Mouse (Mus musculus) forebrain, postnatal 0 days (tissue): ENCODE measurements at regions not wholly inside any gene's neighbourhood (a gene's known extent, or its start where the extent isn't known, plus 50 kb on each side); places are given as distances from the start of the nearest gene placed in this dataset.

Experiments used
- ATAC-seq: fragments of 200-750 bp; cut with Nextera tagmentation; 2 replicates; pipeline ENCODE4 v1.8.0; 2017; ENCODE audit warnings: mild to moderate bottlenecking, moderate library complexity
- DNase-seq: peaks from one replicate; pipeline ENCODE4 v3.0.0-alpha.2; 2015
- H3K27ac ChIP-seq: fragments of 300-500 bp; sonication (generic); 2 replicates; pipeline ENCODE4 v1.5.1; 2014; ENCODE audit warnings: low read depth, mild to moderate bottlenecking, antibody characterized with exemption, low read length, moderate library complexity, mixed read lengths
- H3K27me3 ChIP-seq: fragments of 300-500 bp; sonication (generic); 2 replicates; pipeline ENCODE4 v1.6.1; 2014; ENCODE audit warnings: mild to moderate bottlenecking, low read length, mixed read lengths; ENCODE audit not compliant: insufficient read depth
- H3K36me3 ChIP-seq: fragments of 300-500 bp; sonication (generic); 2 replicates; pipeline ENCODE4 v1.6.1; 2014; ENCODE audit warnings: mild to moderate bottlenecking, moderate library complexity; ENCODE audit not compliant: insufficient read depth
- H3K4me1 ChIP-seq: fragments of 300-500 bp; sonication (generic); 2 replicates; pipeline ENCODE4 v1.6.1; 2014; ENCODE audit warnings: antibody characterized with exemption; ENCODE audit not compliant: insufficient read depth
- H3K4me2 ChIP-seq: fragments of 300-500 bp; sonication (generic); 2 replicates; pipeline ENCODE4 v1.6.1; 2014; ENCODE audit warnings: low read depth, mild to moderate bottlenecking, moderate library complexity
- H3K4me3 ChIP-seq: fragments of 300-500 bp; sonication (generic); 2 replicates; pipeline ENCODE4 v1.5.1; 2014; ENCODE audit warnings: low read depth, low read length, mixed read lengths
- H3K9ac ChIP-seq: fragments of 300-500 bp; sonication (generic); 2 replicates; pipeline ENCODE4 v1.6.1; 2014; ENCODE audit warnings: mild to moderate bottlenecking
- H3K9me3 ChIP-seq: fragments of 300-500 bp; sonication (generic); 2 replicates; pipeline ENCODE4 v1.6.1; 2016; ENCODE audit warnings: low read length
- CTCF ChIP-seq: sonication (generic); IDR thresholded peaks from 2 replicates; pipeline ENCODE4 v1.5.1; 2016; ENCODE audit warnings: antibody characterized with exemption, control low read depth, low read depth
- WGBS: fragments of 180-500 bp; shearing (Covaris S2); extraction: QIAGEN DNeasy Blood & Tissue Kit; methylation state at CpG from one replicate; pipeline ENCODE4 v1.1.7; 2014; 5-methylcytosine and 5-hydroxymethylcytosine counted together

- H3K27me3 ChIP-seq, result no peaks in the 10 kb centered on the region
- H3K4me1 ChIP-seq, result no peaks in the 10 kb centered on the region
- TF ChIP-seq CTCF, result no peak
- H3K4me2 ChIP-seq, result no peak overlapping the region
- peak; percentile 22 for DNase-seq
- no peak overlapping the region for H3K27ac ChIP-seq
- 78% methylated on average over 2 of the region's 2 CpGs for WGBS
- no peaks in the 10 kb centered on the region for H3K36me3 ChIP-seq
- H3K9ac ChIP-seq, result no peak overlapping the region
- no peaks in the 10 kb centered on the region for H3K9me3 ChIP-seq
- peak; percentile 58; the same call in 1 of the 2 replicates for ATAC-seq
- H3K4me3 ChIP-seq, result no peak overlapping the region
Observed at GRCm38 (mm10) chr12:6022490-6022889, 647.0 kb upstream of the Klhl29 start.

GRCm38 (mm10) chr12:6000961-6001360, 625.5 kb upstream of the Klhl29 start:
- Histone ChIP-seq H3K36me3 (no peaks in the 10 kb centered on the region), H3K4me2 (no peak overlapping the region), H3K9ac (no peak overlapping the region), H3K4me3 (no peak overlapping the region), H3K27ac (no peak overlapping the region), H3K27me3 (no peaks in the 10 kb centered on the region), H3K4me1 (no peaks in the 10 kb centered on the region), H3K9me3 (no peaks in the 10 kb centered on the region)
- DNase-seq, result no peak
- WGBS, result 59% methylated on average over 3 of the region's 3 CpGs
- TF ChIP-seq CTCF, result no peak
- ATAC-seq, result no peak

GRCm38 (mm10) chr12:5997366-5997765, 621.9 kb upstream of the Klhl29 start:
- H3K27ac ChIP-seq, result no peak overlapping the region
- no peaks in the 10 kb centered on the region for H3K36me3 ChIP-seq
- no peak for ATAC-seq
- H3K4me2 ChIP-seq, result no peak overlapping the region
- H3K4me3 ChIP-seq, result no peak overlapping the region
- no peak for TF ChIP-seq CTCF
- no peak overlapping the region for H3K9ac ChIP-seq
- H3K4me1 ChIP-seq, result no peaks in the 10 kb centered on the region
- no peak for DNase-seq
- H3K27me3 ChIP-seq, result no peaks in the 10 kb centered on the region
- WGBS, result 76% methylated on average over 5 of the region's 5 CpGs
- H3K9me3 ChIP-seq, result no peaks in the 10 kb centered on the region

GRCm38 (mm10) chr12:5996672-5997071, 621.2 kb upstream of the Klhl29 start:
- H3K4me3 ChIP-seq, result no peak overlapping the region
- no peaks in the 10 kb centered on the region for H3K9me3 ChIP-seq
- WGBS, result 66% methylated on average over 6 of the region's 6 CpGs
- no peaks in the 10 kb centered on the region for H3K27me3 ChIP-seq
- no peak overlapping the region for H3K4me2 ChIP-seq
- H3K9ac ChIP-seq, result no peak overlapping the region
- ATAC-seq (no peak), DNase-seq (no peak)
- TF ChIP-seq CTCF, result no peak
- no peaks in the 10 kb centered on the region for H3K36me3 ChIP-seq
- no peaks in the 10 kb centered on the region for H3K4me1 ChIP-seq
- no peak overlapping the region for H3K27ac ChIP-seq

- H3K9me3 ChIP-seq, result no peaks in the 10 kb centered on the region
- DNase-seq, result peak; percentile 62
- peak; percentile 72; the same call in 1 of the 2 replicates for ATAC-seq
Observed at GRCm38 (mm10) chr12:5983937-5984610, 608.6 kb upstream of the Klhl29 start.

GRCm38 (mm10) chr12:5982096-5982495, 606.6 kb upstream of the Klhl29 start:
- no peak overlapping the region for H3K9ac ChIP-seq
- no peaks in the 10 kb centered on the region for H3K36me3 ChIP-seq
- no peak overlapping the region for H3K4me3 ChIP-seq
- no peak overlapping the region for H3K4me2 ChIP-seq
- 64% methylated on average over 1 of the region's 1 CpGs for WGBS
- H3K27ac ChIP-seq, result no peak overlapping the region
- H3K4me1 ChIP-seq, result 0 out of 2 replicates have a peak, but pooled peaks cover 3% of the 10 kb centered on the region
- H3K9me3 ChIP-seq, result no peaks in the 10 kb centered on the region
- ATAC-seq, result no peak
- H3K27me3 ChIP-seq, result no peaks in the 10 kb centered on the region
- no peak for DNase-seq
- no peak for TF ChIP-seq CTCF

More at GRCm38 (mm10) chr12:5983937-5984610, 608.6 kb upstream of the Klhl29 start:
- Histone ChIP-seq H3K9ac (no peak overlapping the region), H3K27me3 (no peaks in the 10 kb centered on the region), H3K4me2 (no peak overlapping the region), H3K27ac (0 out of 2 replicates have a peak overlapping the region, but pooled peaks have one; percentile 35), H3K4me3 (no peak overlapping the region), H3K36me3 (no peaks in the 10 kb centered on the region), H3K4me1 (0 out of 2 replicates have a peak, but pooled peaks cover 3% of the 10 kb centered on the region)
- 21% methylated on average over 13 of the region's 13 CpGs for WGBS
- TF ChIP-seq CTCF, result no peak

GRCm38 (mm10) chr12:5975926-5976325, 600.4 kb upstream of the Klhl29 start:
- 95% methylated on average over 4 of the region's 4 CpGs for WGBS
- DNase-seq, result no peak
- H3K4me1 ChIP-seq, result no peaks in the 10 kb centered on the region
- TF ChIP-seq CTCF, result no peak
- no peaks in the 10 kb centered on the region for H3K27me3 ChIP-seq
- H3K4me3 ChIP-seq, result no peak overlapping the region
- H3K27ac ChIP-seq, result no peak overlapping the region
- no peak for ATAC-seq
- no peaks in the 10 kb centered on the region for H3K36me3 ChIP-seq
- no peak overlapping the region for H3K9ac ChIP-seq
- no peaks in the 10 kb centered on the region for H3K9me3 ChIP-seq
- H3K4me2 ChIP-seq, result no peak overlapping the region
